Mouse (Mus musculus) hematopoietic multipotent progenitor cell, adult 10-12 weeks (in vitro differentiated cells): ENCODE results near the gene Olfr282. TPM values are rescaled to one million over a fixed set of nuclear protein-coding genes. Genes with fewer than 3 reads are reported as not detected.

Experiments
- polyA plus RNA-seq: library from polyadenylated mRNA; stranded (reverse); fragments of >175 nt; gene quantifications from 2 replicates; pipeline ENCODE4 v1.2.3, GENCODE M21; 2012; ENCODE audit warnings: low replicate concordance

Gene Olfr282
- not detected in 2 replicates for polyA plus RNA-seq

GRCm38 (mm10) chr15:98430925-98431324 lies at the start of gene Olfr282:
Gene Olfr282 (plus strand): TSS chr15:98431225.

GRCm38 (mm10) chr15:98452288-98452687 lies 21.3 kb downstream of the Olfr282 start, which contains the start of gene Olfr281:
Gene Olfr281 (plus strand): TSS chr15:98452588.

GRCm38 (mm10) chr15:98469596-98469995 lies 38.6 kb downstream of the Olfr282 start, which contains the start of gene OR5BS1P:
Gene OR5BS1P (plus strand): TSS chr15:98469896.

GRCm38 (mm10) chr15:98482701-98483100 lies 51.7 kb downstream of the Olfr282 start, which contains the start of gene Lalba:
Gene Lalba (minus strand): TSS chr15:98482721.

Other genes starting within 250 kb of the Olfr282 start
- not detected in 2 replicates for gene Olfr288, start 235.7 kb upstream of the Olfr282 start, polyA plus RNA-seq
- gene Gm44579, start 210.2 kb upstream of the Olfr282 start, polyA plus RNA-seq: not detected in 2 replicates
- gene Olfr287, start 210.2 kb upstream of the Olfr282 start, polyA plus RNA-seq: not detected in 2 replicates
- gene Olfr286, start 196.8 kb upstream of the Olfr282 start, polyA plus RNA-seq: not detected in 2 replicates
- not detected in 2 replicates for gene H1fnt, start 173.9 kb upstream of the Olfr282 start, polyA plus RNA-seq
- gene Zfp641, start 135.1 kb upstream of the Olfr282 start, polyA plus RNA-seq: not detected in 2 replicates
- gene Olfr285, start 113.9 kb upstream of the Olfr282 start, polyA plus RNA-seq: not detected in 2 replicates
- gene Olfr284, start 90.2 kb upstream of the Olfr282 start, polyA plus RNA-seq: not detected in 2 replicates
- gene Olfr283, start 50.3 kb upstream of the Olfr282 start, polyA plus RNA-seq: not detected in 2 replicates
- gene Olfr281, start 21.4 kb downstream of the Olfr282 start, polyA plus RNA-seq: not detected in 2 replicates
- not detected in 2 replicates for gene OR5BS1P, start 38.7 kb downstream of the Olfr282 start, polyA plus RNA-seq
- gene Lalba, start 51.5 kb downstream of the Olfr282 start, polyA plus RNA-seq: not detected in 2 replicates
- gene Olfr279, start 61.2 kb downstream of the Olfr282 start, polyA plus RNA-seq: not detected in 2 replicates
- 19.5 and 29.1 TPM in 2 replicates for gene Kansl2, start 103.0 kb downstream of the Olfr282 start, polyA plus RNA-seq
- gene Ccnt1, start 139.7 kb downstream of the Olfr282 start, polyA plus RNA-seq: 4.2 and 9.9 TPM in 2 replicates
- not detected in 2 replicates for gene 4930415O20Rik, start 139.8 kb downstream of the Olfr282 start, polyA plus RNA-seq
- gene Adcy6, start 178.9 kb downstream of the Olfr282 start, polyA plus RNA-seq: 2.9 and 7.1 TPM in 2 replicates
- gene Cacnb3, start 199.6 kb downstream of the Olfr282 start, polyA plus RNA-seq: 6.9 and 27.7 TPM in 2 replicates
- gene Ddx23, start 231.7 kb downstream of the Olfr282 start, polyA plus RNA-seq: 73.5 and 74.7 TPM in 2 replicates
- 1.9 and 3.4 TPM in 2 replicates for gene Rnd1, start 246.2 kb downstream of the Olfr282 start, polyA plus RNA-seq